Mouse (Mus musculus) kidney, adult 2 months (tissue): ENCODE data around the gene Relt.

ENCODE experiments used
- CTCF ChIP-seq: fragments of 200-500 bp; conservative IDR thresholded peaks from 2 replicates; pipeline ENCODE4 v1.5.1; 2011; ENCODE audit warnings: low read depth, mild to moderate bottlenecking, control low read depth, low read length, moderate library complexity, mixed read lengths; ENCODE audit not compliant: insufficient read depth, insufficient read length
- POLR2A ChIP-seq: fragments of 200-500 bp; IDR thresholded peaks from one replicate; pipeline ENCODE4 v1.6.1; 2011; ENCODE audit warnings: low read depth, low read length, control low read depth

GRCm38 (mm10) chr7:100876293-100876692 lies 13.0 kb upstream of the Relt start:
- TF ChIP-seq CTCF (no peak), POLR2A (no peak)
